In genomic region chr9:96506011-96506498, GRCm38 (mm10) we compare ENCODE assay signal across 8 mouse cellular contexts. TPM values are rescaled to one million over a fixed set of nuclear protein-coding genes. Genes with fewer than 3 reads are reported as not detected.
DNase-seq lines count a peak whose midpoint lies in the region; ATAC-seq and TF ChIP-seq lines count a peak whose summit lies in the region.
"Had no signal": no experiment of that assay in that cellular context is flagged by ENCODE, and none has a peak within 500 bp of the region (broad histone marks: within the 10 kb centered on the region; RNA-seq: fewer than 3 reads in every experiment).

No protein-coding gene starts in this region.

- no peaks in the 10 kb centered on the region for H3K9me3 ChIP-seq in forebrain, embryonic 11.5 days (ENCODE audit: control insufficient read depth, low read length)
- H3K9me3 ChIP-seq in kidney, postnatal 0 days (replicated peaks; ENCODE audit: low read length), result no peaks in the 10 kb centered on the region
- H3K9me3 ChIP-seq in stomach, embryonic 16.5 days (replicated peaks; ENCODE audit: control insufficient read depth, low read length), result no peaks in the 10 kb centered on the region

- H3K4me3 ChIP-seq in forebrain, embryonic 11.5 days (ENCODE audit: low read depth, low read length), result no peak overlapping the region
- H3K4me3 ChIP-seq in kidney, postnatal 0 days (replicated peaks; ENCODE audit: low read depth, low read length), result no peak overlapping the region
- no peak overlapping the region; the same call in 1 of the 2 replicates for H3K4me3 ChIP-seq in stomach, embryonic 16.5 days (replicated peaks; ENCODE audit: low read length)

- H3K9ac ChIP-seq in forebrain, embryonic 11.5 days (ENCODE audit: low read length), result no peak overlapping the region
- peak overlapping the region; percentile 27; the same call in 1 of the 2 replicates for H3K9ac ChIP-seq in kidney, postnatal 0 days (ENCODE audit: low read depth, low read length)
- 0 out of 2 replicates have a peak overlapping the region, but pooled peaks have one; percentile 10 for H3K9ac ChIP-seq in stomach, embryonic 16.5 days (ENCODE audit: low read length)
- H3K9ac ChIP-seq: liver, embryonic 14.5 days had no signal

- TF ChIP-seq CTCF in kidney, postnatal 0 days (IDR thresholded peaks at IDR 0.05; ENCODE audit: low read depth), result no peak

- ATAC-seq in forebrain, embryonic 11.5 days (replicated peaks; ENCODE audit: low FRiP score), result 0 out of 2 replicates have a peak, but pooled peaks have one; percentile 49
- ATAC-seq in kidney, postnatal 0 days (replicated peaks; ENCODE audit: low FRiP score, low read depth), result peak; percentile 92
- ATAC-seq in stomach, embryonic 16.5 days (ENCODE audit: insufficient read depth, low FRiP score), result peak; percentile 72

- no peak overlapping the region; the same call in 1 of the 2 replicates for H3K4me2 ChIP-seq in forebrain, embryonic 11.5 days (ENCODE audit: low read depth, low read length, severe bottlenecking)
- peak overlapping the region; percentile 41 for H3K4me2 ChIP-seq in kidney, postnatal 0 days (ENCODE audit: low read length)
- H3K4me2 ChIP-seq in stomach, embryonic 16.5 days (ENCODE audit: low read depth, low read length), result peak overlapping the region; percentile 23; the same call in 1 of the 2 replicates

- no peaks in the 10 kb centered on the region for H3K27me3 ChIP-seq in forebrain, embryonic 11.5 days (ENCODE audit: control insufficient read depth, insufficient read depth, low read length)
- no peaks in the 10 kb centered on the region for H3K27me3 ChIP-seq in kidney, postnatal 0 days (ENCODE audit: insufficient read depth, low read length)
- no peaks in the 10 kb centered on the region for H3K27me3 ChIP-seq in stomach, embryonic 16.5 days (ENCODE audit: control insufficient read depth, insufficient read depth, low read length)

- H3K36me3 ChIP-seq in forebrain, embryonic 11.5 days (ENCODE audit: control insufficient read depth, insufficient read depth, low read length), result no peaks in the 10 kb centered on the region
- no peaks in the 10 kb centered on the region for H3K36me3 ChIP-seq in kidney, postnatal 0 days (ENCODE audit: insufficient read depth, low read length)
- H3K36me3 ChIP-seq in stomach, embryonic 16.5 days (ENCODE audit: control insufficient read depth, insufficient read depth, low read length), result no peaks in the 10 kb centered on the region

- H3K4me1 ChIP-seq in forebrain, embryonic 11.5 days (replicated peaks; ENCODE audit: control insufficient read depth, insufficient read depth, low read length), result peaks cover 6% of the 10 kb centered on the region; the same call in 1 of the 2 replicates
- 0 out of 2 replicates have a peak, but pooled peaks cover 10% of the 10 kb centered on the region for H3K4me1 ChIP-seq in kidney, postnatal 0 days (replicated peaks; ENCODE audit: insufficient read depth, low read length)
- peaks cover 8% of the 10 kb centered on the region for H3K4me1 ChIP-seq in stomach, embryonic 16.5 days (ENCODE audit: control insufficient read depth, insufficient read depth, low read length)

- WGBS in forebrain, embryonic 11.5 days, result 43% methylated on average over 10 of the region's 10 CpGs
- 7% methylated on average over 10 of the region's 10 CpGs for WGBS in kidney, postnatal 0 days
- WGBS in stomach, embryonic 16.5 days, result 13% methylated on average over 10 of the region's 10 CpGs

- H3K27ac ChIP-seq in forebrain, embryonic 11.5 days (ENCODE audit: low read depth, low read length), result no peak overlapping the region
- peak overlapping the region; percentile 84 for H3K27ac ChIP-seq in kidney, postnatal 0 days
- peak overlapping the region; percentile 46; the same call in 1 of the 2 replicates for H3K27ac ChIP-seq in stomach, embryonic 16.5 days (ENCODE audit: low read length)
- H3K27ac ChIP-seq: liver, embryonic 14.5 days had no signal

- DNase-seq in MN1 (ENCODE audit: low spot score), result peak; percentile 17
- DNase-seq in ZHBTc4 (ENCODE audit: low read depth, low spot score), result peak; percentile 72
- DNase-seq in forebrain, embryonic 11.5 days (ENCODE audit: low spot score), result peak; percentile 62
- DNase-seq in kidney, postnatal 0 days (ENCODE audit: low spot score), result peak; percentile 82
- DNase-seq in lung, postnatal 36 days, result peak; percentile 37
- no peak for DNase-seq in T-cell, adult 2 months (ENCODE audit: low spot score)

RNA-seq across cellular contexts. Expression of gene Gm28729, which starts 19.0 kb away (rescaled TPM):
- polyA plus RNA-seq in forebrain, embryonic 11.5 days (2014; fragmentation: Nextera tagmentation; extraction: Ambion mirVana), result not detected in 2 replicates
- polyA plus RNA-seq in kidney, postnatal 0 days (2015; fragmentation: Nextera tagmentation; extraction: Ambion mirVana), result 0.09 TPM in 1 of 2 replicates, not detected in the other
- polyA plus RNA-seq in stomach, embryonic 16.5 days (2015; fragmentation: Nextera tagmentation; extraction: Ambion mirVana), result not detected in 2 replicates

RNA-seq across cellular contexts. Expression of gene Rnf7, which starts 27.6 kb away (rescaled TPM):
- 247 and 262 TPM in 2 replicates for polyA plus RNA-seq in forebrain, embryonic 11.5 days (2014; fragmentation: Nextera tagmentation; extraction: Ambion mirVana)
- 241 and 255 TPM in 2 replicates for polyA plus RNA-seq in kidney, postnatal 0 days (2015; fragmentation: Nextera tagmentation; extraction: Ambion mirVana)
- 180 TPM in 2 replicates for polyA plus RNA-seq in stomach, embryonic 16.5 days (2015; fragmentation: Nextera tagmentation; extraction: Ambion mirVana)
